Mouse (Mus musculus) heart, adult 2 months (tissue): ENCODE measurements around the gene Tle6. TPM values are rescaled to one million over a fixed set of nuclear protein-coding genes. Genes with fewer than 3 reads are reported as not detected.

ENCODE experiments used
- DNase-seq, 2 experiments: peaks; one replicate each; pipeline ENCODE4 v3.0.0; 2021
- H3K27ac ChIP-seq: fragments of 200-600 bp; 2 replicates; pipeline ENCODE4 v1.8.1; 2022
- H3K27me3 ChIP-seq: fragments of 200-500 bp; 2 replicates; pipeline ENCODE4 v1.6.1; 2012; ENCODE audit warnings: mild to moderate bottlenecking, low read length, inconsistent platforms, mixed read lengths; ENCODE audit not compliant: control insufficient read depth, insufficient read depth
- H3K36me3 ChIP-seq: fragments of 200-500 bp; 2 replicates; pipeline ENCODE4 v1.6.1; 2012; ENCODE audit warnings: low read length, inconsistent platforms; ENCODE audit not compliant: control insufficient read depth, insufficient read depth
- H3K4me1 ChIP-seq: fragments of 200-500 bp; 2 replicates; pipeline ENCODE4 v1.6.1; 2011; ENCODE audit warnings: low read length; ENCODE audit not compliant: control insufficient read depth, insufficient read depth
- H3K4me3 ChIP-seq: fragments of 200-600 bp; 2 replicates; pipeline ENCODE4 v1.8.1; 2022
- H3K79me2 ChIP-seq: fragments of 200-500 bp; replicated peaks from 2 replicates; pipeline ENCODE4 v1.6.1; 2012; ENCODE audit warnings: mild to moderate bottlenecking, inconsistent platforms, low read length, moderate library complexity, mixed read lengths; ENCODE audit not compliant: control insufficient read depth, insufficient read depth
- H3K9ac ChIP-seq: fragments of 200-500 bp; 2 replicates; pipeline ENCODE4 v1.6.1; 2012; ENCODE audit warnings: low read depth, mild to moderate bottlenecking, control low read depth, inconsistent platforms, low read length, mixed read lengths
- CTCF ChIP-seq: fragments of 200-600 bp; IDR thresholded peaks from 2 replicates; pipeline ENCODE4 v1.8.1; 2022; ENCODE audit warnings: antibody characterized with exemption, mild to moderate bottlenecking, moderate library complexity
- EP300 ChIP-seq: fragments of 200-500 bp; IDR thresholded peaks from 2 replicates; pipeline ENCODE4 v1.6.1; 2011; ENCODE audit warnings: low read depth, low read length, control low read depth; ENCODE audit not compliant: insufficient read depth
- POLR2A ChIP-seq: fragments of 200-500 bp; IDR thresholded peaks from 2 replicates; pipeline ENCODE4 v1.6.1; 2011; ENCODE audit warnings: mild to moderate bottlenecking, low read depth, low read length, control low read depth; ENCODE audit not compliant: insufficient read depth
- WGBS: fragments of 180-500 bp; shearing (Covaris S2); methylation state at CpG from one replicate; pipeline ENCODE4 v1.1.7; 2018; 5-methylcytosine and 5-hydroxymethylcytosine counted together
- intact Hi-C: fragments of 180-260 bp; cut with DNase I; formaldehyde crosslinking; loops from one replicate; pipeline ENCODE4 v1.15.1; 2025
- polyA plus RNA-seq: library from polyadenylated mRNA; depleted of rRNA; stranded (reverse); fragments of >200 nt; gene quantifications from 2 replicates; pipeline ENCODE4 v1.2.3, GENCODE M21; 2012
- total RNA-seq, 2 experiments: library from RNA; stranded (reverse); gene quantifications; 2 replicates each; pipeline ENCODE4 v1.2.3; 2021

Tle6 gene
- total and polyA plus RNA-seq, 3 experiments: 5.1 to 19.0 (median 7.7) TPM

- no peaks in the 10 kb centered on the region for H3K36me3 ChIP-seq
- 69% methylated on average over 4 of the region's 4 CpGs for WGBS
- no peaks in the 10 kb centered on the region for H3K27me3 ChIP-seq
- no peaks in the 10 kb centered on the region for H3K79me2 ChIP-seq
- H3K9ac ChIP-seq: no peak overlapping the region
- H3K4me1 ChIP-seq: peaks cover 2% of the 10 kb centered on the region
- DNase-seq: no peak
- H3K4me3 ChIP-seq: no peak overlapping the region
- intact Hi-C loops: no loop called here
- no peak overlapping the region for H3K27ac ChIP-seq
- no peak for TF ChIP-seq POLR2A
- TF ChIP-seq EP300: no peak
- no peak for TF ChIP-seq CTCF
These were observed 7.7 kb downstream of the Tle6 start for GRCm38 (mm10) chr10:81593223-81593622.

- WGBS: 79% methylated on average over 7 of the region's 7 CpGs
- no peak for TF ChIP-seq POLR2A
- no peak for TF ChIP-seq CTCF
- TF ChIP-seq EP300: no peak
- Histone ChIP-seq H3K4me3 (no peak overlapping the region), H3K79me2 (no peaks in the 10 kb centered on the region), H3K27me3 (no peaks in the 10 kb centered on the region), H3K27ac (no peak overlapping the region), H3K4me1 (peaks cover 2% of the 10 kb centered on the region), H3K36me3 (no peaks in the 10 kb centered on the region), H3K9ac (no peak overlapping the region)
- intact Hi-C loops: no loop called here
- no peak for DNase-seq
These were observed 8.2 kb downstream of the Tle6 start for GRCm38 (mm10) chr10:81592631-81593030.

DNA sequence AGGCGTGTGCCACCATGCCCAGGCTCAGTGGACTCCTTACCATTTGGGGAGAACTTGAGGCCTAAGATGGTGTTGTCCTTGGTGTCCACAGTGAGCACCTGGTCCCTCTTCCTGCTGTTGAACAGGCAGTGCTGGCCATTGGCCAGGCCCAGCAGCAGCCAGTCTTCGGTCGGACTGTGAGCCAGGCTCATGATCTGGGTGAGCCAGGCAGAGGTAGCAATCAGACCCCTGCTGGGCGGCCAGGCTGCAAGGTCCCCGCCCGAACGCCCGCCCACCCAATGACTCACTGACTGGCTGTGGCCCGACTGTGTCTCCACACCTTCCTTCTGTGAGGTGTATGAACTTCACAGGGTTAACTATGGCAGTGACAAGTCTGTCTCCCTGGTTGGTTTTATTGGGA lies 9.0 kb downstream of the Tle6 start:
- intact Hi-C loops: no loop called here
- Histone ChIP-seq H3K36me3 (no peaks in the 10 kb centered on the region), H3K4me1 (peaks cover 2% of the 10 kb centered on the region), H3K27ac (no peak overlapping the region), H3K4me3 (no peak overlapping the region), H3K79me2 (no peaks in the 10 kb centered on the region), H3K27me3 (no peaks in the 10 kb centered on the region), H3K9ac (no peak overlapping the region)
- TF ChIP-seq CTCF: no peak
- no peak for TF ChIP-seq EP300
- TF ChIP-seq POLR2A: no peak
- WGBS: 57% methylated on average over 9 of the region's 9 CpGs
- DNase-seq: no peak

DNA sequence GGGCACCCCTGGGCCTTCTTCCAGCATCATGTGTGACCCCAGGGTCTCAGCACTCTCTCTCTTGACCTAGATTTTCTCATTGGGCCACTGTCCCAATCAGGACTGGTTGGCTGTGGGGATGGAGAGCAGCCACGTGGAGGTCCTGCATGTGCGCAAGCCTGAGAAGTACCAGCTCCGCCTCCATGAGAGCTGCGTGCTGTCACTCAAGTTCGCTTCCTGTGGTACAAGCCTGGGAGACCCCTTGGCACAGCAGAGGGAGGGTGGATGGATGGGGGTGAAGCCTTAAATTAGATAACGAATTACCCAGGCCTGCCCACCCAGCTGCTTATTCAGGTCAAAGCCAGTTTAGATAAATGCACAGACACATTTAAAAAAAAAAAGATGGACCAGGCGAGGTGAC lies 12.1 kb downstream of the Tle6 start:
- TF ChIP-seq CTCF: no peak
- no peak for TF ChIP-seq EP300
- TF ChIP-seq POLR2A: no peak
- WGBS: 77% methylated on average over 7 of the region's 7 CpGs
- H3K4me3 ChIP-seq: no peak overlapping the region
- no peaks in the 10 kb centered on the region for H3K36me3 ChIP-seq
- H3K9ac ChIP-seq: no peak overlapping the region
- H3K27ac ChIP-seq: no peak overlapping the region
- intact Hi-C loops: no loop called here
- DNase-seq: no peak
- H3K4me1 ChIP-seq: no peaks in the 10 kb centered on the region
- H3K79me2 ChIP-seq: no peaks in the 10 kb centered on the region
- no peaks in the 10 kb centered on the region for H3K27me3 ChIP-seq

- no peak overlapping the region for H3K4me3 ChIP-seq
- no peaks in the 10 kb centered on the region for H3K27me3 ChIP-seq
- DNase-seq: no peak
- WGBS: 74% methylated on average over 6 of the region's 6 CpGs
- H3K4me1 ChIP-seq: no peaks in the 10 kb centered on the region
- TF ChIP-seq CTCF (no peak), EP300 (no peak), POLR2A (no peak)
- H3K36me3 ChIP-seq: no peaks in the 10 kb centered on the region
- H3K9ac ChIP-seq: no peak overlapping the region
- intact Hi-C loops: no loop called here
- H3K27ac ChIP-seq: no peak overlapping the region
- H3K79me2 ChIP-seq: no peaks in the 10 kb centered on the region
These were observed 17.5 kb downstream of the Tle6 start for GRCm38 (mm10) chr10:81583347-81583746.

DNA sequence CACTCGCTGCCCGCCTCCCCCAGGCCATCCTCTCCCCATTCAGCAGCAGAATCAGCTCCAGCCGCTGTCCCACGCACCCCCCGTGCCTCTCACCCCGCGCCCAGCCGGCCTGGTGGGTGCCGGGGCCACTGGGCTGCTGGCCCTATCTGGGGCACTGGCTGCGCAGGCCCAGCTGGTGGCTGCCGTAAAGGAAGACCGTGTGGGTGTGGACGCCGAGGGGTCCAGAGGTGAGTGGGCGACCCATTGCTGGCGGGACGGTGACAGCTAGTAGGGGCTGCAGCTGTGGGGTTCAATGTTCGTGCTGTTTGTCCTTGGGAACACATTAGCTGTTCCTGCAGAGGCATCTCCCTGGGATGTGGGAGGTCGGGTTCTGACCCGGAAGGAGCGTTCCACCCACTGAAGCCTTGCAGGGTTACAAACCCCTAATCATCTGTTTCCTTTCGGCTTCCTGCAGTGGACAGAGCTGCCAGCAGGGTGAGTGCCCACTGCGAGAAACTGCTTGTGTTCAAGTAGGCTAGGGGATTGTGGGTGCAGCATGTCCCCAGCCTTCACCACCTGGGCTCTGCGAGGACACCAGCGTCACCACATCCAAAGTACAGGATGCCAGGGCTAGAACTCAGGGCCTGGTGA lies 20.3 kb downstream of the Tle6 start:
- H3K79me2 ChIP-seq: no peaks in the 10 kb centered on the region
- DNase-seq: no peak
- intact Hi-C loops: no loop called here
- TF ChIP-seq POLR2A: no peak
- 0 out of 2 replicates have a peak, but pooled peaks have one; percentile 16 for TF ChIP-seq CTCF
- H3K9ac ChIP-seq: peak overlapping the region; percentile 5; the same call in 1 of the 2 replicates
- H3K4me1 ChIP-seq: no peaks in the 10 kb centered on the region
- no peak overlapping the region for H3K27ac ChIP-seq
- no peaks in the 10 kb centered on the region for H3K36me3 ChIP-seq
- no peaks in the 10 kb centered on the region for H3K27me3 ChIP-seq
- H3K4me3 ChIP-seq: no peak overlapping the region
- 53% methylated on average over 25 of the region's 25 CpGs for WGBS
